Mouse (Mus musculus) lung, postnatal 10 days (tissue): ENCODE measurements at regions not wholly inside any gene's neighbourhood (a gene's known extent, or its start where the extent isn't known, plus 50 kb on each side); places are given as distances from the start of the nearest gene placed in this dataset.
"Not testable (repeated sequence)": the region's sequence is repeated elsewhere in the genome, so short reads cannot be mapped to it uniquely, and the experiment has no call there.

Experiments used
- DNase-seq: peaks from one replicate; pipeline ENCODE4 v3.0.0; 2021

- DNase-seq = no peak
These were observed 328.3 kb upstream of the Gje1 start for GRCm38 (mm10) chr10:15046285-15046684.

- no peak for DNase-seq
These were observed 319.6 kb upstream of the Gje1 start for GRCm38 (mm10) chr10:15037571-15037970.

- DNase-seq = no peak
These were observed 313.5 kb upstream of the Gje1 start for GRCm38 (mm10) chr10:15031517-15031916.

GRCm38 (mm10) chr10:15029151-15029550, 311.1 kb upstream of the Gje1 start:
- DNase-seq = no peak

GRCm38 (mm10) chr10:15013919-15014318, 295.9 kb upstream of the Gje1 start:
- peak; percentile 16 for DNase-seq

- DNase-seq = no peak
These were observed 278.4 kb upstream of the Gje1 start for GRCm38 (mm10) chr10:14996374-14996773.

- DNase-seq = no peak
These were observed 271.7 kb upstream of the Gje1 start for GRCm38 (mm10) chr10:14989601-14990140.

- DNase-seq = not testable (repeated sequence)
These were observed 268.6 kb upstream of the Gje1 start for GRCm38 (mm10) chr10:14986566-14986965.

- peak; percentile 4 for DNase-seq
These were observed 260.2 kb upstream of the Gje1 start for GRCm38 (mm10) chr10:14978093-14978755.

- no peak for DNase-seq
These were observed 259.4 kb upstream of the Gje1 start for GRCm38 (mm10) chr10:14977268-14978000.

- no peak for DNase-seq
These were observed 251.7 kb upstream of the Gje1 start for GRCm38 (mm10) chr10:14969726-14970125.

GRCm38 (mm10) chr10:14967645-14968044, 249.6 kb upstream of the Gje1 start:
- no peak for DNase-seq

- DNase-seq = not testable (repeated sequence)
These were observed 248.8 kb upstream of the Gje1 start for GRCm38 (mm10) chr10:14966771-14967170.

GRCm38 (mm10) chr10:14952899-14953478, 235.0 kb upstream of the Gje1 start:
- no peak for DNase-seq

GRCm38 (mm10) chr10:14941875-14942274, 223.9 kb upstream of the Gje1 start:
- DNase-seq = no peak
